Mouse (Mus musculus): ENCODE measurements around the gene Zc3h18. TPM values are rescaled to one million over a fixed set of nuclear protein-coding genes. Genes with fewer than 3 reads are reported as not detected.
A peak's percentile ranks its signal among the peaks of the same experiment; 100 is the strongest.

Gene Zc3h18
- total and polyA plus RNA-seq, 3 experiments: 11.2 to 22.1 (median 21.8) TPM

GRCm38 (mm10) chr8:122371706-122372105 lies 4.7 kb upstream of the Zc3h18 start:
- no peaks in the 10 kb centered on the region for H3K79me2 ChIP-seq (replicated peaks; ENCODE audit: control insufficient read depth, insufficient read depth, low read length)
- WGBS: 57% methylated on average over 6 of the region's 6 CpGs
- H3K36me3 ChIP-seq (ENCODE audit: control insufficient read depth, insufficient read depth, low read length): no peaks in the 10 kb centered on the region
- H3K27ac ChIP-seq: no peak overlapping the region
- H3K9ac ChIP-seq (ENCODE audit: low read depth, low read length): no peak overlapping the region
- intact Hi-C loops (cut with DNase I): loop anchor here (10.0 kb wide), 1 partner anchor 853 kb away; the partner anchor contains the start of gene Cdk10
- H3K27me3 ChIP-seq (ENCODE audit: control insufficient read depth, insufficient read depth, low read length): no peaks in the 10 kb centered on the region
- TF ChIP-seq EP300 (IDR thresholded peaks at IDR 0.05; ENCODE audit: insufficient read depth, low read depth, low read length) (no peak), CTCF (IDR thresholded peaks at IDR 0.05) (no peak), POLR2A (IDR thresholded peaks at IDR 0.05; ENCODE audit: insufficient read depth, low read depth, low read length) (no peak)
- H3K4me1 ChIP-seq (ENCODE audit: control insufficient read depth, insufficient read depth, low read length): peaks cover 4% of the 10 kb centered on the region
- H3K4me3 ChIP-seq: no peak overlapping the region
- DNase-seq: no peak

- DNase-seq: no peak
- Histone ChIP-seq H3K4me1 (ENCODE audit: control insufficient read depth, insufficient read depth, low read length) (peaks cover 3% of the 10 kb centered on the region; the same call in 1 of the 2 replicates), H3K9ac (ENCODE audit: low read depth, low read length) (no peak overlapping the region), H3K27ac (no peak overlapping the region), H3K36me3 (ENCODE audit: control insufficient read depth, insufficient read depth, low read length) (peaks cover 6% of the 10 kb centered on the region; the same call in 1 of the 2 replicates), H3K27me3 (ENCODE audit: control insufficient read depth, insufficient read depth, low read length) (no peaks in the 10 kb centered on the region), H3K4me3 (no peak overlapping the region), H3K79me2 (replicated peaks; ENCODE audit: control insufficient read depth, insufficient read depth, low read length) (peaks cover 5% of the 10 kb centered on the region)
- no peak for TF ChIP-seq CTCF (IDR thresholded peaks at IDR 0.05)
- TF ChIP-seq EP300 (IDR thresholded peaks at IDR 0.05; ENCODE audit: insufficient read depth, low read depth, low read length): no peak
- TF ChIP-seq POLR2A (IDR thresholded peaks at IDR 0.05; ENCODE audit: insufficient read depth, low read depth, low read length): no peak
- intact Hi-C loops (cut with DNase I): loop anchor here (5.0 to 10.0 kb wide), 2 partner anchors 67 to 849 kb away; partner anchors contain the start of genes Cdk10 and Mvd
- 93% methylated on average over 7 of the region's 7 CpGs for whole genome bisulfite sequencing
These were observed 1.1 kb upstream of the Zc3h18 start for GRCm38 (mm10) chr8:122375320-122375719.

GRCm38 (mm10) chr8:122375751-122376364 lies 551 bp upstream of the Zc3h18 start:
- Histone ChIP-seq H3K9ac (ENCODE audit: low read depth, low read length) (peak overlapping the region; percentile 25; the same call in 1 of the 2 replicates), H3K4me3 (peak overlapping the region; percentile 60), H3K27ac (peak overlapping the region; percentile 65), H3K4me1 (ENCODE audit: control insufficient read depth, insufficient read depth, low read length) (peaks cover 3% of the 10 kb centered on the region; the same call in 1 of the 2 replicates), H3K27me3 (ENCODE audit: control insufficient read depth, insufficient read depth, low read length) (no peaks in the 10 kb centered on the region), H3K36me3 (ENCODE audit: control insufficient read depth, insufficient read depth, low read length) (peaks cover 6% of the 10 kb centered on the region; the same call in 1 of the 2 replicates), H3K79me2 (replicated peaks; ENCODE audit: control insufficient read depth, insufficient read depth, low read length) (peaks cover 7% of the 10 kb centered on the region)
- 22% methylated on average over 13 of the region's 13 CpGs for WGBS
- intact Hi-C loops (cut with DNase I): loop anchor here (2.0 to 10.0 kb wide), 3 partner anchors 66 to 849 kb away; partner anchors contain the start of genes Cdk10, Ctu2, Mvd and Rnf166
- TF ChIP-seq POLR2A (IDR thresholded peaks at IDR 0.05; ENCODE audit: insufficient read depth, low read depth, low read length) (no peak), EP300 (IDR thresholded peaks at IDR 0.05; ENCODE audit: insufficient read depth, low read depth, low read length) (no peak), CTCF (IDR thresholded peaks at IDR 0.05) (no peak)
- DNase-seq: no peak

- Histone ChIP-seq H3K4me3 (no peak overlapping the region), H3K27ac (no peak overlapping the region), H3K4me1 (ENCODE audit: control insufficient read depth, insufficient read depth, low read length) (no peaks in the 10 kb centered on the region), H3K79me2 (replicated peaks; ENCODE audit: control insufficient read depth, insufficient read depth, low read length) (peaks cover 9% of the 10 kb centered on the region), H3K36me3 (ENCODE audit: control insufficient read depth, insufficient read depth, low read length) (peaks cover 2% of the 10 kb centered on the region; the same call in 1 of the 2 replicates), H3K27me3 (ENCODE audit: control insufficient read depth, insufficient read depth, low read length) (no peaks in the 10 kb centered on the region), H3K9ac (ENCODE audit: low read depth, low read length) (no peak overlapping the region)
- TF ChIP-seq EP300 (IDR thresholded peaks at IDR 0.05; ENCODE audit: insufficient read depth, low read depth, low read length) (no peak), CTCF (IDR thresholded peaks at IDR 0.05) (no peak), POLR2A (IDR thresholded peaks at IDR 0.05; ENCODE audit: insufficient read depth, low read depth, low read length) (no peak)
- DNase-seq: no peak
- WGBS: 71% methylated on average over 4 of the region's 4 CpGs
- intact Hi-C loops (cut with DNase I): no loop called here
These were observed 6.6 kb downstream of the Zc3h18 start for GRCm38 (mm10) chr8:122383039-122383438.

GRCm38 (mm10) chr8:122389357-122389756 lies 12.9 kb downstream of the Zc3h18 start:
- H3K4me1 ChIP-seq (ENCODE audit: control insufficient read depth, insufficient read depth, low read length): no peaks in the 10 kb centered on the region
- H3K27ac ChIP-seq: no peak overlapping the region
- no peak overlapping the region for H3K4me3 ChIP-seq
- H3K79me2 ChIP-seq (replicated peaks; ENCODE audit: control insufficient read depth, insufficient read depth, low read length): no peaks in the 10 kb centered on the region
- DNase-seq: no peak
- no peak overlapping the region for H3K9ac ChIP-seq (ENCODE audit: low read depth, low read length)
- 91% methylated on average over 3 of the region's 3 CpGs for WGBS
- H3K36me3 ChIP-seq (ENCODE audit: control insufficient read depth, insufficient read depth, low read length): no peaks in the 10 kb centered on the region
- intact Hi-C loops (cut with DNase I): no loop called here
- TF ChIP-seq CTCF (IDR thresholded peaks at IDR 0.05) (peak; percentile 33), EP300 (IDR thresholded peaks at IDR 0.05; ENCODE audit: insufficient read depth, low read depth, low read length) (no peak)
- H3K27me3 ChIP-seq (ENCODE audit: control insufficient read depth, insufficient read depth, low read length): no peaks in the 10 kb centered on the region

- Histone ChIP-seq H3K27ac (no peak overlapping the region), H3K79me2 (replicated peaks; ENCODE audit: control insufficient read depth, insufficient read depth, low read length) (no peaks in the 10 kb centered on the region), H3K27me3 (ENCODE audit: control insufficient read depth, insufficient read depth, low read length) (no peaks in the 10 kb centered on the region), H3K9ac (ENCODE audit: low read depth, low read length) (no peak overlapping the region), H3K36me3 (ENCODE audit: control insufficient read depth, insufficient read depth, low read length) (no peaks in the 10 kb centered on the region), H3K4me3 (no peak overlapping the region), H3K4me1 (ENCODE audit: control insufficient read depth, insufficient read depth, low read length) (no peaks in the 10 kb centered on the region)
- TF ChIP-seq EP300 (IDR thresholded peaks at IDR 0.05; ENCODE audit: insufficient read depth, low read depth, low read length) (no peak), CTCF (IDR thresholded peaks at IDR 0.05) (no peak), POLR2A (IDR thresholded peaks at IDR 0.05; ENCODE audit: insufficient read depth, low read depth, low read length) (no peak)
- 77% methylated on average over 3 of the region's 3 CpGs for WGBS
- intact Hi-C loops (cut with DNase I): no loop called here
- DNase-seq: no peak
These were observed 14.3 kb downstream of the Zc3h18 start for GRCm38 (mm10) chr8:122390758-122391157.
